Mouse (Mus musculus): ENCODE measurements around the gene Cep170b.

The Cep170b gene

DNA sequence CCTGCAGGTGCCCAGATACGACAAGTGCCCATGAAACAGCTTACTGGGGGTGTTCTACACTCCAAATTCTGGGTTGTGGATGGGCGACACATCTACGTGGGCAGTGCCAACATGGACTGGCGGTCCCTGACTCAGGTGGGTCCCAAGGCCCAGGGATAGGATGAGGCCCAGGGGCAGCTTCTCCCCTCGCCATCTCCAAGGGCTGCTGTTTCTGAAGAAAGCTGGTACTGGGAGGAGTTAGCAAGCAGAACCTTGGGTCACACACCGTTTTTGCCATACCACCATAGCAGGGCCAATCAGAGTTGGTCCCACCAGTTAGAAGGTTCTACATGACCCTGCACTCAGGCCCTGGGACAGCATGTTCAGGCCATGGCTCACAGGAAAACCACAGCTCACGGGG is 44.7 kb downstream of the Cep170b start:
- peak in 1 of 2 experiments; percentile 17 for DNase-seq

DNA sequence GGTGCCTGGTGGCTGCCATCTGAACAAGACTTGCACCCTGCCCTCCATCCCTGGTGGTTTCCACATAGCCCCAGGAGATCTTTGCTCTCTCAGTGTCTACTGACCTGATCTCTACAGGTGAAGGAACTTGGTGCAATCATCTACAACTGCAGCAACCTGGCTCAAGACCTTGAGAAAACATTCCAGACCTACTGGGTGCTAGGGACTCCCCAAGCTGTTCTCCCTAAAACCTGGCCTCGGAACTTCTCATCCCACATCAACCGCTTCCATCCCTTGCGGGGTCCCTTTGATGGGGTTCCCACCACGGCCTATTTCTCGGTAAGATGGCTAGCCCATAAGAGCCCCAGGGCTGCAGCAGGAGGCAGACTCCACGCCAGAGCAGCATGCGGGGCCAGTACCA is 46.3 kb downstream of the Cep170b start:
- DNase-seq = no peak

DNA sequence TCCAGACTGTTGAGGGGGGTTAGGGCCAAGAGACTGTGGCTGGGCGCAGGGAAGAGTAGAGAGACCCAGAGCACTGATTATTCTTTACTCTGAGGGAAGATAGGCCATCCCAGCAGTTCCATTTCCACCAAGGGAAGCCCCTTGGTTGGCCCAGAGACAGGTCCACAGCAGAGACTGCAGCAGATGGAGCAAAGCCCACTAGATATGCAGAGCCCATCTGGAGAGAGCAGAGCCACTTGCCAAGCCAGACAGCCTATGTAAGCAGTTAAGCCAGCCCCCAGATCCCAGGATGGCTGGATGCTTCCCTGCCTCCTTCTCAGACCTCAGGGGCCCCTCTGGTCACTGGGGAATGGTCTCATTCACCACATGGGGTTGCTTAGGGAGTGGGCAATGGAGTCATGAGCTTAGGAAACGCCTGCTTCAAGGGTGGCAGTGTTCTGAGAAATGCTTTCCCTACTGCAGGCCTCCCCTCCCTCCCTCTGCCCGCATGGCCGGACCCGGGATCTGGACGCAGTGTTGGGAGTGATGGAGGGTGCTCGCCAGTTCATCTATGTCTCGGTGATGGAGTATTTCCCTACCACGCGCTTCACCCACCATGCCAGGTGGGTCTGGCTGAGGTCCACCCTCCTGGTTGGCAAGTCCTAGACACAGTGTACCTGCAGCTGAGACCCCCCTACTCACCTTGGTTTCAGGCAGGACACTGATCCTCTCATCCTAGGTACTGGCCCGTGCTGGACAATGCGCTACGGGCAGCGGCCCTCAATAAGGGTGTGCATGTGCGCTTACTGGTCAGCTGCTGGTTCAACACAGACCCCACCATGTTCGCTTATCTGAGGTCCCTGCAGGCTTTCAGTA is 47.0 kb downstream of the Cep170b start:
- no peak for DNase-seq

DNA sequence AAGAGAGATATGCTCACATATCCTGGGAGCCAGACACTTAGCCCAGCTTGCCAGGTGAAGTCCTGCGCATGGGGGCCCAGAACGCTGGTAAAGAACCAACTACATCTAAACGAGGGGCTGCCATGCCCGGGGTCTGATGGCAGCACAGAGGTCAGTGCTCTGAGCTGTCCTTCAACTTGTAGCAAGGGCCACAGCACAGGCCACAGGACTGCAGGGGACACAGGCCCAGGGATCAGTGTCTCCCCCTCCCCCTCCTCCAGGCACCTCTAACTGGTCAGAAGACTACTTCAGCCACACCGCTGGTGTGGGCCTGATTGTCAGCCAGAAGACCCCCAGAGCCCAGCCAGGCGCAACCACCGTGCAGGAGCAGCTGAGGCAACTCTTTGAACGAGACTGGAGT is 47.9 kb downstream of the Cep170b start:
- no peak for DNase-seq

DNA sequence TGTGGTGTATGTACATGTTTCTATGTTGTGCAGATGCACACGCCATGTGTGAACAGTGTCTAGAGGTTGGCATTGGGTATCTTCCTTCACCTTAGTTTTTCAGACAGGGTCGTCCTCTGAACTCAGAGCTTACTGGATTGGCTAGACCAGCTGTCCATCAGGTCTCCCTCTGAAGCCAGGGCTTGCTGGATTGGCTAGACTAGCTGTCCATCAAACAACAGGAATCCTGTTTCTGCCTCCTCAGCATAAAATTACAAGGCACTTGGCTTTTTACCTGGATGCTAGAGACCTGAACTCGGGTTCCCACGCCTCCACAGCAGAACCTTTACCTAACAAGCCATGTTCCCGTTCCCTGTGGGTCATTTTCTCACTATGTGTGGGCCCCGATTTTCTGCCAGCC is 48.8 kb downstream of the Cep170b start:
- no peak for DNase-seq

DNA sequence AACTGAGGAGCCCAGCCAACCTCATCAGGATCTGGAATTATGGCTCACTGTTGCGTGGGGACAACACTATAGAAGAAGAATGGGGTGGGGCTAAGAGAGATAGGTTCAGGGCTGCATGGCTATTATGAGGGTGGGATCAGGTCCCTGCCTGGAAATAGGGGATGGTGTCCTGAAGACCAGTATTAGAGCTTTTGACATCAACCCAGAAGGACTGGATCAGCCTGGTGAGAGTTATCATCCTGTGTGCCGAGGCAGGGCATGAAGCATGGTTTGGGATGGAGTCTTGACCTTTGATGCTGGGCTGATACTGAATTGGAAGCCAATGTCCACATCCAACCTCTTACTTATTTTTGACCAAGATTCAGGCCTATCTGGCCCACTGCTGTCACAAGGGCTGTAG is 49.5 kb downstream of the Cep170b start:
- DNase-seq = no peak

DNA sequence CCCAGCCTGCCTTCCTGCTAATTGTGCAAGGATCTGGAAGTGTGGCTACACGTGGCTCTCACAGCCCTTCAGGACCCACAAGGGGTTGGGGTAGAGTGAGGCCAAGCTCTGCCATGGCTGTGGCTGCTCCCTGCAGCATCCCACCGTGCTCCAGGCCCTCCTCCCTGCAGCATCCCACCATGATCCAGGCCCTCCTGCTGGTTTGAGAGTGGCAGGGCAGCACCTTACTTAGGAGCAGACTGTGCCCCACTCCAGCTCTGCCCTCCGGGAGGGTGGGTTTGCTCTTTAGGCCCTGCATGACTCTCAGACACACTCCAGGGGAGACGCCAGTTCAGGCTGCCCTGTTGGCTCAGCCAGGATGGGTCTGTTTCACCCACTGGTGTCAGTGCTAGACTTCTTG is 50.1 kb downstream of the Cep170b start:
- DNase-seq = no peak

DNA sequence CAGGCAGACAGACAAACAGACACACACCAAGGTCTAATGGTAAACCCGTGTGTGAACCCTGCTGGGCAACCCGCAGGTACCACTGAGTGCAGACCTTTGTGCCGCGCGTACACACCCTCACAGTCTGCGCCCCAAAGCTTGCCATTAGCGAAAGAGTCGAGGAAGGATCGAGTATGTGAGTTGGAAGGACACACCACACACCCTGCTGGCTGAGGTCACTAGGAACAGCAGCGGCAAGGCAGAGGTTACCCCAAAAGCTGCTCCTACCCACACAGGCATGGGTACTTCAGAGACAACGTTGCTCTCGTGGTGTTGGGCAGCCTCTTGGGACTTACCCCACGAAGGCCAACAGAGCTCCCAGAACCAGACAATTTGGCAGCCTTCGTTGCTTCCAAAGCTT is 52.1 kb downstream of the Cep170b start:
- no peak for DNase-seq

DNA sequence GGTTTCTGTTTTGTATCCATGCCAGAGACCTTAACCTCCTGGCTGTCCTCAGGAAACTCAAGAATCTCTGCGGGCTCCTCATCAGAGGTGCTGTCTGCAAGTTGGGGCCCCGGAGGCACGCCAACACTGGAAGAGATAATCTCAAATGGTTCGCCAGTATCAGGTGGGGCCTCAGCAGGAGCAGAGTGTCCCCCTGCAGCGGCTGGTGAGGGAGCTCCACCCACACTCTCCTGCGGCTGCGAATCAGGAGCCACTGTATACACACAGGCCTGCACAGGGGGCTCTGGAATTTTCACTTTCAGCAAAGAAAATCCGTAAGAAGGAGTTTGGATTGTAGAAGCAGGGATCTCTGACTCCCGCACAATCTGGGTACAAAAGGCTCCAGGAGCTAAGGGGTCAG is 53.1 kb downstream of the Cep170b start:
- no peak for DNase-seq

DNA sequence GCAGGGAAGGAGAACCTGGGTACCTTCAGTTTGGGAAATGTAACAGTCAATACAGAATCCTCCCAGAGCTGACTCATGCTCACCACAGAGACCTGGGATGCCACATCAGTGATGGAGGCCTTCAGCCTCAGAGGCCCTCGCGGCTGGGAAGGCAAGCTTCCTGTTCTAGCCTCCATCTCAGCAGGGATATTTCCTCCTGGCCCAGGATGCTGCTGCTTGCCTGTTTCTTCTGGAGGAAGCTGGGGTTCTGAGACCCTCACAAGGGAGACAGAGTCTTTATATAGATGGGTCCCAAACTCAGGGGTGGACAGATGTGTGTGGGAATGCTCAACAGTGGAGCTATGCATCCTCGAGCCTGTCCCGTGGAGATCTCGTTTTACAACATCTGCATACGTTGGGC is 53.8 kb downstream of the Cep170b start:
- no peak for DNase-seq

DNA sequence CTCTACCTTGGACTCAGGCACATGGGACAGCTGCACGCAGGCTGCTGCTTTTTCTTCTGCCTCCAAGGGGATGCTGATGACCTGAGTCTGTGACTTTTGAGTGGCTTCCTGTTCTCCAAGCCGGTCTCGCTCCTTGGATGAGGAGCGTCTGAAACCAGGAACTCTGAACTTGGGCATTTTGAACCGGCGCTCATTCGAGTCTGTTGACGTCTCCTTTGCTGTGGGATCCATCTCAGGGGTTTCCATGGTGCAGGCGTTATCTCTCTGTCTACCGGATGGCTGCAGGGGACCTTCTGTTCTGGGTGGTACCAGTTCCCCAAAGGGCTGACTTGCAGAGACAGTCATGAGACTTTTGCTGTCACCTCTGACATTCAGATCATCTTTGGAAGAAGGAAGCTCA is 54.2 kb downstream of the Cep170b start:
- peak in 1 of 2 experiments; percentile 14 for DNase-seq

DNA sequence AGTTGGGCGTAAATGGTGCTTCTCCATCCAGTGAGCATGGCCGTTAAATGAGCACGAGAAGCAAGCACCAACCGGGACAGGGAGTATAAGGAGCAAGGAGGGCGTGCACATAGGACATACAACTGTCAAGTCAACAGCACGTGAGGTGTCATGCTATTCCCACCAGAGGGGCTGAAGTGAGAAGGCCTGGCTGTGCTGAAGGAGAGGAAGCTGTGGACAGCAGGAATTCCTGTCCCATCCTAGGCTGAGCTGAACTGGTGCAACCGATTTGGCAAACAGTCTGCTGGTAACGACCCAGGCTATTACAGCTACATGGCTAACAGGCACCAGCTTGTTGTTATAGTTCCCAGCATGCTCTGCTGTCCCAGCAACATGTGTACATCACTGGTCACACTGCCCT is 70.8 kb downstream of the Cep170b start:
- no peak for DNase-seq

DNA sequence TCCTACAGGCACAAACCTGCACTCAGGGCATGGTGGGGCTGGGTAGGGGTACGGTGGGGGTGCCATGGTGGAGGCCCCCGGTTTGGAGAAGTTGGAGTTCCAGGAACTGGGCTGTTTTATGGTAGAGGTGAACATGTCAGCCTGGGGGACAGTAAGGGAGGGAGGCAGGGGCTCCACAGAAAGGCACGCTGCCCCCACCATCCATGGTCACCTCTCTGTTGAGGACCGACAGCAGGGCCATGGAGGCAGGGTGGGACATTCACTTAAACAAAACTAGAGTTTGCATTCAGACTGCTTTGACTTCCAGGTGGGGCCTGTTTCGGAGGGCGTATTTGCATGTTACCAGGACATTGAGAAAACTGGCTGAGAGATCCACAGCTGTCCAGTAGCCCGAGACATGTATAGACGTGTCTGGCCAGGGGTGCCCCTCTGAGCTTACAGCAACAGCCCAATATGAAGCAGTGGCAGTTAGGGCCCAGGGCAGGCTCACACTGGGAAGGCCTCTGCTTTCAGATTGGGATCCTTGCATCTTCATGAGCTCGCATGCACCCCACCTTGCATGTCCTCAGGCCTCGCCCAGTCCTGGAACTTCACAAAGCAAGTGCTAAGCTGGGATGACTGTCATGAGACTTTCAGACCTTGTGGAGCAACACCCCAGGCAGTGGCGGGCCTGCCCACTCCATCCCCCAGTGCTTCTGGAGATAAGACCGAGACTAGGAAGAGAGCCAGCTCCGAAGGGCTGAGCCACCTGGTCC is 73.5 kb downstream of the Cep170b start:
- DNase-seq = peak; percentile 67 to 84

DNA sequence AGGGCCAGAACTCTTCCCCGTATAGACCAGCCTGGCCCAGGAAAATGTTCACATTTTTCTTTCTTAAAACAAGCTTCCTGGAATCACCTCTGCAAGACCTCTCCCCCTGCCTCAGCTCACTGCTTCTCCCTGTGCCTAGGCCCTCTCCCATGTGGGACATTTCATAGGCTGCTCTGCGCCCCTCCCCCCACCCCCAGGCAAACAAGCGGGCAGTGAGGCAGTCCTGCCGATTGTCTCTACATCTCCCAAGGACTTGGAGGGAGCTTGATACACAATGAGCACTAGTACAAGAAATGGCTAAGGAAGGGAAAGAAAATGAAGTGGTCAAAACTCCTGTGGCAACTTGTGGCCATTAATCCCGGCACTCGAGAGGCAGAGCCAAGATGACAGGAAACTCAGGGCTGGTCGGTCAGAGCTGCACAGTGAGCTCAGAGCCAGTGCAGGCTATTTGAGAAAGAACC is 74.1 kb downstream of the Cep170b start:
- DNase-seq = no peak

DNA sequence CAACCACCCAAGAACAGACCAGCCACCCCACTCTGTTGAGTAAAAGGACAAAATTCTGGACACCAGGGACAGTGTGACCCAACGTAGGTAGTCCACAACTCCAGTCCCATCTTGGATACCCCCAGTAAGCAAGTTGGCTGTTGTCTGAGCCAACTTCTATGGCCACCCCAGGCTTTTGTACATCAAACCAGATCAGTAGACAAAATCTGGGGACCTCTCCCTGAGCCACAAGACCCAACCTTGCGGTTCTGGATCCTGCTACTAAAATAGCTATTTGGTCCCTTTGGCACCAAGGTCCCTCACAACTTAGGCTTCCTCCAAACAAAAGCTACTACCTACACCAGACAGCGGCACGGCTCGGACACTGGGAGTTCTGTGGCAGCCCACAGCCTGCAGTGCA is 74.7 kb downstream of the Cep170b start:
- no peak for DNase-seq

DNA sequence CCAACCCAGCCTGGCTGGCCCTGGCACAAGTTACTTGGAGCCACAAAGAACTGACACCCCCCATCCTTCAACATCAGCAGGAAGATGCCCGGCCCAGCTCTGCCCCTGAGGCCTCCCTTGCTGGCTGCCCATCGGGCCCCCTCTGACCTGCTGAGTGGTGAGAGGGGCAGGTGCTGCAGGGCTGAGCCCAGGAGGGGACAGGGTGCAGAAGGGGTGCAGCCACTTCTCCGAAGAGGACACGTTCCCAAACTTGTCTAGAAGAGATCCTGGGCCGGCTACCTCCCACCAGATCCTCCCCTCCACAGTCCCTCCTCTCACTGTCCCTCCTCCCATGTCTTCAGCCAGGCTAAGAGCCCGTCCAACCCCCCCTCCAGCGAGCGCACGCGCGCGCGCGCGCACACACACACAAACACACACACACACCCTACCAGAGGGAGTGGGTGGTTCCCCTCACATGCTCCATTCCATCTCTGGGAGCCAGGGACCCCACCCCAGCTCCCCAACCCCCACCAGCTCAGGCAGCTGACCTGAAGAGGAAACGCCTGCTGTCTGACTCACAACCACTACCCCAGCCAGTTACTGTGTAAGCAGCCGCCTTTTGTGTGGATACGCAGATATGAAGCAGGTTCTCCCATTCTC is 75.3 kb downstream of the Cep170b start:
- DNase-seq = peak; percentile 41 to 61
